Mouse (Mus musculus) myocyte (in vitro differentiated cells): ENCODE measurements around the gene Tep1.

ENCODE experiments used
- POLR2A ChIP-seq: IDR thresholded peaks from one replicate; pipeline ENCODE4 v1.6.1; 2011; ENCODE audit warnings: low read depth, mild to moderate bottlenecking, control low read depth, moderate library complexity; ENCODE audit not compliant: insufficient read length
- REST ChIP-seq: IDR thresholded peaks from one replicate; pipeline ENCODE4 v1.6.1; 2011; ENCODE audit warnings: mild to moderate bottlenecking, control low read depth, moderate library complexity; ENCODE audit not compliant: insufficient read depth, insufficient read length
- SRF ChIP-seq: IDR thresholded peaks from one replicate; pipeline ENCODE4 v1.6.1; 2011; ENCODE audit warnings: low read depth; ENCODE audit not compliant: control insufficient read depth, insufficient read length
- TCF12 ChIP-seq: IDR thresholded peaks from one replicate; pipeline ENCODE4 v1.6.1; 2011; ENCODE audit warnings: mild to moderate bottlenecking, control low read depth; ENCODE audit not compliant: poor library complexity, insufficient read depth, severe bottlenecking
- USF1 ChIP-seq: IDR thresholded peaks from one replicate; pipeline ENCODE4 v1.6.1; 2011; ENCODE audit warnings: low read depth, mild to moderate bottlenecking, control low read depth, moderate library complexity

- TF ChIP-seq REST (no peak), USF1 (no peak), POLR2A (peak; percentile 39), SRF (no peak), TCF12 (no peak)
Observed at GRCm38 (mm10) chr14:50785251-50785637, 85.1 kb downstream of the Tep1 start, which contains the start of gene Ttc5.
